Mouse (Mus musculus) lung, embryonic 16.5 days (tissue): ENCODE results near the gene Cdh5. TPM values are rescaled to one million over a fixed set of nuclear protein-coding genes. Genes with fewer than 3 reads are reported as not detected.

ENCODE experiments used
- ATAC-seq: fragments of 200-750 bp; cut with Nextera tagmentation; 2 replicates; pipeline ENCODE4 v1.8.0; 2017; ENCODE audit warnings: low read depth, mild to moderate bottlenecking, moderate library complexity
- H3K27ac ChIP-seq: fragments of 300-500 bp; sonication (generic); 2 replicates; pipeline ENCODE4 v1.5.1; 2014; ENCODE audit warnings: mild to moderate bottlenecking, control low read depth, low read length
- H3K27me3 ChIP-seq: fragments of 300-500 bp; sonication (generic); 2 replicates; pipeline ENCODE4 v1.6.1; 2014; ENCODE audit warnings: low read depth, low read length, mixed read lengths; ENCODE audit not compliant: control insufficient read depth, insufficient read depth
- H3K36me3 ChIP-seq: fragments of 300-500 bp; sonication (generic); 2 replicates; pipeline ENCODE4 v1.6.1; 2014; ENCODE audit warnings: low read length; ENCODE audit not compliant: control insufficient read depth, insufficient read depth
- H3K4me1 ChIP-seq: fragments of 300-500 bp; sonication (generic); replicated peaks from 2 replicates; pipeline ENCODE4 v1.6.1; 2014; ENCODE audit warnings: low read length, mixed read lengths; ENCODE audit not compliant: control insufficient read depth, insufficient read depth
- H3K4me2 ChIP-seq: fragments of 300-500 bp; sonication (generic); 2 replicates; pipeline ENCODE4 v1.6.1; 2014; ENCODE audit warnings: low read depth, low read length, control low read depth
- H3K4me3 ChIP-seq: fragments of 300-500 bp; sonication (generic); 2 replicates; pipeline ENCODE4 v1.5.1; 2014; ENCODE audit warnings: mild to moderate bottlenecking, low read length, control low read depth
- H3K9ac ChIP-seq: fragments of 300-500 bp; sonication (generic); 2 replicates; pipeline ENCODE4 v1.6.1; 2014; ENCODE audit warnings: low read length, control low read depth
- H3K9me3 ChIP-seq: fragments of 300-500 bp; sonication (generic); 2 replicates; pipeline ENCODE4 v1.6.1; 2016; ENCODE audit warnings: low read length; ENCODE audit not compliant: control insufficient read depth
- WGBS: fragments of 180-500 bp; shearing (Covaris S2); extraction: QIAGEN DNeasy Blood & Tissue Kit; methylation state at CpG from one replicate; pipeline ENCODE4 v1.1.7; 2014; 5-methylcytosine and 5-hydroxymethylcytosine counted together
- polyA plus RNA-seq: library from polyadenylated mRNA; unstranded; fragments of >200 nt; fragmentation: Nextera tagmentation; extraction: Ambion mirVana; gene quantifications from 2 replicates; pipeline ENCODE4 v1.2.1, GENCODE M21; 2015

Cdh5 gene
- polyA plus RNA-seq, 1 experiment from 2014 or later = 84.0 TPM

DNA sequence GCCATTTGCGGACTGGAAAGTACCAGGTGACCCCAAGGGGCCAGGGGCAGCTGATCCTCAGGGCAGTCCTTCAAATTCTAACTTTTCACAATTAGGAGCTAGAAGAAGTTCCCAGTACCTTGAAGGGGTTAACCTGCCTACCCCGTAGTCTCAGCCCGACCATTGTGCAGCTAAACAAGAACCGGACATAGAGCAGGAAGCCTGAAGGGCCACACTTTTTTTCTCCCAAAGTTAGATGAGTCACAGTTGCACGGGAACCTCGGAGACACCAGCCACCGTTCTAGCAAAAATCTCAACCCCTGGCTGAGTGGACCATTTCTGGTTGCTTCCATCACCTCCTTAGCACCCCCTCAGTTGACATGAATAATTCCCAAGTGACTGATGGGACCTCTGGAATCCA lies 2.0 kb downstream of the Cdh5 start:
- Histone ChIP-seq H3K9me3 (no peaks in the 10 kb centered on the region), H3K4me1 (peaks cover 21% of the 10 kb centered on the region), H3K27ac (peak overlapping the region; percentile 34), H3K36me3 (no peaks in the 10 kb centered on the region), H3K27me3 (no peaks in the 10 kb centered on the region), H3K4me3 (peak overlapping the region; percentile 43), H3K9ac (peak overlapping the region; percentile 66), H3K4me2 (peak overlapping the region; percentile 48)
- no peak for ATAC-seq
- 34% methylated on average over 7 of the region's 7 CpGs for WGBS

DNA sequence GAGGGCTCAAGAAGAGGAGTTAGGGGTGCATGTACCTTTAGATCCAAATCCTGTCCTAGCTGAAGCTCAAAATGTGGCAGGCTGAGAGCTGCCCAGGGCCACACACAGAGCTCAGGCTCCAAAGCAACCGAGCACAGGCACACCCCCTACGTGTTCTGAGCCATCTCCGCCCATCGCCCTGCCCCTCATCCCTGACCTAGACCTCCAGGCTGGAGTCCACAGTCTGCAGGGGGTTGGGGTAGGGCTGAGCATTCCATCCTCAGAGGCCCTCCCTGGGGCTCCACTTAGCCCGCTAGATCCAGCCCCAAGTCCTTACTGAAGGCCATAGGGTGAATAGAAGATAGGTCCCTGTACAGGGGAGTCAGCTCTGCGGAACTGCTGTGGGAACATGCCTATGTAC lies 4.3 kb downstream of the Cdh5 start:
- Histone ChIP-seq H3K9ac (no peak overlapping the region), H3K4me3 (no peak overlapping the region), H3K4me1 (peaks cover 8% of the 10 kb centered on the region), H3K9me3 (no peaks in the 10 kb centered on the region), H3K4me2 (peak overlapping the region; percentile 48; the same call in 1 of the 2 replicates), H3K27me3 (no peaks in the 10 kb centered on the region), H3K27ac (no peak overlapping the region), H3K36me3 (no peaks in the 10 kb centered on the region)
- peak; percentile 61; the same call in 1 of the 2 replicates for ATAC-seq
- WGBS = 44% methylated on average over 6 of the region's 6 CpGs

DNA sequence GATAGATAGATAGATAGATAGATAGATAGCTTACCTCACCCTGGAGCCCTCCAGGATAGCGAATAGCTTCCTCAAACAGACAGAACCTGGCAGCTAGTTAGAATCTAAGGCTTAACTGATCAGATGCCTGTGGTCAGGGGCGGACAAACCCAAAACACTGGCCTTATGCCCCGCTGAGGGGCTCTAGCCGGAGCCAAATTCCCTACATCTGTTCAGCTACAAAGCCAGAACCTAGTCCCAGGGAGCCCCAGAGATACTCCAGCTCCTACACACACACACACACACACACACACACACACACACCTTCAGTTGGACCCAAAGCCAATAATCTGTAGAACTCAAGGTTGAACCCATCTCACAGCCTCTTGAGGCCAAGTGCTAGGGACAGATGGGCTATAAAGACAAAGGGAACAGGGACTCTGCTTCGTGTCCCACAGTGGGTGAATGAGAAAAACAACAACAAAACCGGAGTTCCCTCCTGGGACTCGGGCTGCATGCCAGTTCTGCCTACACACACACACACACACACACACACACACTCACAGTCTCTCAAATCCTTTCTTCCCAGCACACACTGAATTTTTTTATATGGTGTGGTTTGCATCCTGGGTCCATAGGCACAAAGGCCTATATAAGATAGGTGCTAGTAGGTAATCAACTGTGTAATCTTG lies 5.0 kb downstream of the Cdh5 start:
- WGBS = 61% methylated on average over 7 of the region's 7 CpGs
- H3K4me2 ChIP-seq = 0 out of 2 replicates have a peak overlapping the region, but pooled peaks have one; percentile 48
- no peak overlapping the region for H3K27ac ChIP-seq
- H3K9me3 ChIP-seq = no peaks in the 10 kb centered on the region
- H3K4me3 ChIP-seq = no peak overlapping the region
- no peaks in the 10 kb centered on the region for H3K36me3 ChIP-seq
- no peaks in the 10 kb centered on the region for H3K27me3 ChIP-seq
- H3K4me1 ChIP-seq = peaks cover 8% of the 10 kb centered on the region
- no peak for ATAC-seq
- H3K9ac ChIP-seq = no peak overlapping the region

DNA sequence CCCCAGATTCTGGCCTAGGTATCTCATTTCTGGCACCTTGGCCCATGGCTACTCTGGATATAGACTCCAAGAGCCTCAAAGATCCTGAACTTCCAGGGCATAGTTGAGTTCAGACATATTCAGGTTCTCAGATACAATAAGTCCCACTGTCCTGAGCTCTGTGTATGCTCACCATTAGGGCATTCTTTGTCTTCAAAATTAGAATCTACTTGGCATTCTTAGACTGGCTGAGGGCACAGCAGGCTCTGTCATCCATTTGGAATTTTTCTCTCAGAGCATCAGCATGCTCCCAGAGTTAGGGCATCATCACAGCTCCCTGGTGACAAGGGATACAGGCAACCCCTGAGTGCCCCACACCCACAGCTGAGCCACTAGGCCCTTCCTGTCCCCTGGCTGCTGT lies 5.7 kb downstream of the Cdh5 start:
- Histone ChIP-seq H3K27ac (no peak overlapping the region), H3K4me2 (no peak overlapping the region)

DNA sequence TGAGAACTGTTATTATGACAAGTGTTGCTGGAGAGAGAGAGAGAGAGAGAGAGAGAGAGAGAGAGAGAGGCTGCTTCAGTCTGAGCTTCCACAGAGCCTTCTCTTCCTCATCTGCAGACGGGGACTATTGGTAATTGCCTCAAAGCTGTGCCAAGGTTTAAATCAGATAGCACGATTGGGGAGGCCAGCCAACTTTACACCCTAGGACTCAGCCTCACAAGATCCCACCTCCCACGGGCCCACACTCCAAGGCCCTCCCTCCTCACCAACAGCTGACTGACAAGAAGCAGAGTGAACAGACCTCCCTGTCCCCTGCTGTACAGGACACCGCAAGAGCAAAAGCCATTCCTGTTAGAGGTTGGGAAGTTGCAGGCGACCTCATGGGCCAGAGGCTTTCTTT lies 6.6 kb downstream of the Cdh5 start:
- H3K27me3 ChIP-seq = no peaks in the 10 kb centered on the region
- H3K4me3 ChIP-seq = no peak overlapping the region
- no peaks in the 10 kb centered on the region for H3K9me3 ChIP-seq
- no peak overlapping the region for H3K9ac ChIP-seq
- ATAC-seq = no peak
- peaks cover 8% of the 10 kb centered on the region for H3K4me1 ChIP-seq
- 32% methylated on average over 5 of the region's 5 CpGs for WGBS
- no peaks in the 10 kb centered on the region for H3K36me3 ChIP-seq
- no peak overlapping the region for H3K4me2 ChIP-seq
- H3K27ac ChIP-seq = no peak overlapping the region

More for the DNA sequence above, 5.7 kb downstream of the Cdh5 start:
- ATAC-seq = no peak
- Histone ChIP-seq H3K9ac (no peak overlapping the region), H3K27me3 (no peaks in the 10 kb centered on the region), H3K4me1 (peaks cover 8% of the 10 kb centered on the region), H3K9me3 (no peaks in the 10 kb centered on the region), H3K36me3 (no peaks in the 10 kb centered on the region), H3K4me3 (no peak overlapping the region)

DNA sequence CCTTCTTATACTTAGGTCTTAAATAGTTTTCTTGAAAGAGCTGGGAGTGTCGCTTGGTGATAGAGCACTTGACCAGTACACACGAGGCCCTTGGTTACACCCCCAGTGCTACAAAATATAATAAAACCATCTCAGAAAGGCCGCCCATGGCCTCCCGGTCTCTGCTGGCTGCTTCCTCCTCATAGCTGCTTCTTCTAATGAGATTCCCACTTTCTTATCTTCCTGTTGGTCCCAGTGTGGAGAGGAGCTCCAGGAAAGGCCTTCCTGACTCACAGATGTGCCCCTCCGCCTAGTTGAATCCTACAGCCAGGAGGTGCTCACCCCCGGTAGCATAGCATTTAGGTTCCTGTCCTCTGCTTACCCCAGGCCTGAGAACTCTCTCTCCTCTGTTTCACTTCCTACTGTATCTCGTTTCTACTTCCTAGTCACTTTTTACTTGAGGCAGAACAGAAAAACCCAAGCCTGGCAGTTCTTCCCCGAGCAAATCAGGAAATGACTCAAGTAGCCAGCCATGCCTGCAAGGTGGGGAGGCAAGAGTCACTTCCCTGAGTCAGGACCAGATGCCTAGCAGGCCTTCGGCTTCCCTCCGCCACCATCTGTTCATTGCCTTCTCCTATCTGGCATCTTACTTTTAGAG lies 9.2 kb downstream of the Cdh5 start:
- H3K9ac ChIP-seq = no peak overlapping the region
- no peak overlapping the region for H3K27ac ChIP-seq
- no peak overlapping the region for H3K4me2 ChIP-seq
- no peak for ATAC-seq
- H3K4me1 ChIP-seq = peaks cover 6% of the 10 kb centered on the region
- 72% methylated on average over 10 of the region's 10 CpGs for WGBS
- no peak overlapping the region for H3K4me3 ChIP-seq
- no peaks in the 10 kb centered on the region for H3K9me3 ChIP-seq
- H3K27me3 ChIP-seq = no peaks in the 10 kb centered on the region
- no peaks in the 10 kb centered on the region for H3K36me3 ChIP-seq

DNA sequence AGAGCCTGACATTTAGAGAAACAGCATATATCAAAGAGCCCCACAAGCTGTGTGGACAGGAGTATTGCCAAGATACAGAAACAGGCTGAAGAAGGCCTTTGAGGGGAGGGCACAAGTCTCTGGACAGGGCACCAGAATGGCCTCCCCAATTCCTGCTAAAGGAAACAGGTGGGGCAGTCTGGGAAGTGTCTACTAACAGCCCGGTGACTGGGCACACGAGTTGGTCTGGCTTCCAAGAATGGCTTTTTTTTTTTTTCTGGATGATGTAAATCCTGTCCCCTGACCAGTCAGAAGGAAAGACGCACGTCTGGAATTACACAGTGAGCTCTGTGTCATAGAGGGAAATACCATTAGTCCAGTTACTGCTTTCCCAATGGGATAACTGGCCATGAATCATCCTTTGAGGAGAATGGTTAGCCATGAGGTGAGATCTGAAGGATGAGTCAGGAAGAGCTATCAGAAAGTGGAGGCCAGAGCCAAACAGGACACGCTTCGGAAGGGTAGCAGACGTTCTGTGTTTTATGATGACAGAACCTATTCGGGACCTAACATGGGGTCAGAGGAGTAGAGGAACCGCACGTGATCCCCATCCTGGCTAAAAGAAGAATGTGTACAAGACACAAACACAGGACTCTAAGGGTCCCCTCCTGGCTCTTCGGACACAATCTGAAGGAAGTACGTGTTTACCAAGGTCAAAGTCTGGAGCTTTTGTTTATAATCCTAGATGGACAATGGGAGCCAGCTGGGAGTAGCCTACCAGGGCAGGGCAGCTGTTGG lies 20.4 kb downstream of the Cdh5 start:
- no peak overlapping the region for H3K4me2 ChIP-seq
- H3K36me3 ChIP-seq = no peaks in the 10 kb centered on the region
- no peaks in the 10 kb centered on the region for H3K27me3 ChIP-seq
- 58% methylated on average over 12 of the region's 12 CpGs for WGBS
- H3K4me3 ChIP-seq = no peak overlapping the region
- ATAC-seq = peak; percentile 78
- H3K27ac ChIP-seq = no peak overlapping the region
- H3K4me1 ChIP-seq = no peaks in the 10 kb centered on the region
- no peak overlapping the region for H3K9ac ChIP-seq
- H3K9me3 ChIP-seq = no peaks in the 10 kb centered on the region

DNA sequence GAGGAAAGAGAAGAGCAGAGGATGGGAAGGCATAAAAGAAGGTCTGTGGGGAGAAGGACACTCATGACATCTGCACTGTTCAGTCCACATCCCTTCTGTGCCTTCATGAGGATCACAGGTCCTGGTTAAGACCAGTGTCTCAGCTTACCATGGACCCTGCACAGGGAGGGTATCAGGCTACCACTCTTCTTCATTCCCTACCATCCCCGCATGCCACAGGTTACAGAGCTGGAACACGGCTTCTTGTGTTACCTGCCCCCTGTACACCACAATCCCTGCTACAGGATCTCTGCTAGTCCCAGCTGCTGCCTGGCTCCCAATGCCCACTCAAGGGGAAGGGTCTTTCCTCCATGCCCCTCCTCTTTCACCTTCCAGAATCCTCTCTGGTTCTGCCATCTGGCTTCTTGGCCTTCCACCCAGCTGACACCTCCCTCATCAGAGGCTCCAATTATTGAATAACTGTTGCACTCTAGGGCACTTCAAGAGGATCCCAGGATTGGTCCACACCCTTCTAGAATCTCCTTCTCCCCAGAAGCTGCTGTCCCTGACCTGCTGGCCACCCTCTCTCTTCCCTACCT lies 21.7 kb downstream of the Cdh5 start:
- no peak overlapping the region for H3K27ac ChIP-seq
- no peaks in the 10 kb centered on the region for H3K9me3 ChIP-seq
- H3K4me1 ChIP-seq = no peaks in the 10 kb centered on the region
- no peak overlapping the region for H3K4me3 ChIP-seq
- no peak for ATAC-seq
- no peaks in the 10 kb centered on the region for H3K27me3 ChIP-seq
- 86% methylated on average over 2 of the region's 2 CpGs for WGBS
- H3K36me3 ChIP-seq = no peaks in the 10 kb centered on the region
- no peak overlapping the region for H3K4me2 ChIP-seq
- H3K9ac ChIP-seq = no peak overlapping the region

DNA sequence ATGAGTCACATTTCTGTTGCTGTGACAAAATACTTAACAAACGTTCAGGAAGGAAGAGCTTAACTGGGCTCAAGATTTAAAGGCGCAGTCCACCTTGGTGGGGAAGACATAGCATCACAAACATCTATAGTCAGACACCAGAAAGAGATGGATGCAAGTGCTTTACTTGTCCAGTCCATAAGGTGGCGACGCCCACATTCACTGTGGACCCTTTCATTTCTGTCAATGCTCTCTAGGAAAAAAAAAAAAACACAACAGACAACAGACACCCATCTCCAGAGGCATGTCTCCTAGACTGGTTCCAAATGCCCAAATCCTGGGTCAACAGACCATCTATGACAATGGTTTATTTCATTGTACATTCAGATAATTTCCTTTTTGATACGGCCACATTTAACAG lies 23.1 kb downstream of the Cdh5 start:
- Histone ChIP-seq H3K9ac (no peak overlapping the region), H3K4me1 (no peaks in the 10 kb centered on the region; the same call in 1 of the 2 replicates)

More for the DNA sequence above, 23.1 kb downstream of the Cdh5 start:
- Histone ChIP-seq H3K4me3 (no peak overlapping the region), H3K27ac (no peak overlapping the region), H3K27me3 (no peaks in the 10 kb centered on the region), H3K9me3 (no peaks in the 10 kb centered on the region), H3K36me3 (no peaks in the 10 kb centered on the region), H3K4me2 (no peak overlapping the region)
- no peak for ATAC-seq
- 68% methylated on average over 5 of the region's 5 CpGs for WGBS
